Mouse (Mus musculus): Measurements from ENCODE around the gene Ptprb.

GRCm38 (mm10) chr10:116350532-116350931 is 75.2 kb downstream of the Ptprb start:
- TF ChIP-seq CTCF (IDR thresholded peaks at IDR 0.05; ENCODE audit: control insufficient read depth, insufficient read depth, insufficient read length) (no peak), MAX (IDR thresholded peaks at IDR 0.05) (no peak), USF1 (IDR thresholded peaks at IDR 0.05; ENCODE audit: low read depth) (no peak), CEBPB (IDR thresholded peaks at IDR 0.05; ENCODE audit: low read depth) (no peak), FOSL1 (IDR thresholded peaks at IDR 0.05; ENCODE audit: insufficient read depth, low read length, poor library complexity, severe bottlenecking) (no peak)
